Mouse (Mus musculus): ENCODE data around the gene Mbtps1.

Mbtps1 gene

DNA sequence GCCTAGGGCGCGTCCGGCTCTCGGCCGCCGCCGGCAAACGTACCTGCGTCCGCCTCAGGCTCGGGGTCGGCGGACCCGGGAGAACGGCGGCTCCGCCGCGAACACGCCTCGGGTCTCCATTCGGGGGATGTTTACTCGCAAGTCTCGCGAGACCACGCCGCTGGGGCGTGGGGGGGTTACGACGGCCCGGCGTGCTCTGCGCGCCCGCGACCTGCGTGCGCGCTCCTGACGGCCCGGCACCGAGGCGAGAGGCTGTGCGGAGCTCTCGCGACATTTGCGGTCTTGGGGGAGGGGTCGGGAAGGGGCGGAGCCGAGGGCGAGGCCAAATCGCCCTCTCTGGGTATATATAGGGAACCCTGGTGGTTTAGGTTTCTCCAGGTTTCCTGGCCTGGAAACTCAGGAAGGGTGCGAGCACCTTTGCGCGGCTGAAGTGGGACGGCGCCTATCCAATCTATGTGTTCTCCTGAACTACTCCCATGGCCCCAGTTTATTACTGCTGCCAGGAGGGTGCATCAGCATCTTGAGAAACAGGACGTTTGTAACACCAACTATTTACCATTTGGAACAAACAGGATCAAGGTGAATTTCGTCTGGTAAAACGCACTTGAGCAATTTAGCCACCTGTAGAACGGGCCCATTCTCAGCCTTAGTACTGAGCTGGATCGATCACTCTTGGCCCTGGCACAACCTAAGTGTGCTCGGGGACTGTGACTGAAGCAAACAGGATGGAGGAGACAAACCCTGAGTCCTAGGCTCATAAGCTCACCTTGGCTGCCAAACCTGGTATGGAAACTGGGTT is at the start of gene Mbtps1:
Gene Mbtps1 (minus strand): TSS at position 133 of the 799 bp plus-strand sequence.
- peak; percentile 90 for ATAC-seq (ENCODE audit: insufficient number of reproducible peaks, low FRiP score, low TSS enrichment)

DNA sequence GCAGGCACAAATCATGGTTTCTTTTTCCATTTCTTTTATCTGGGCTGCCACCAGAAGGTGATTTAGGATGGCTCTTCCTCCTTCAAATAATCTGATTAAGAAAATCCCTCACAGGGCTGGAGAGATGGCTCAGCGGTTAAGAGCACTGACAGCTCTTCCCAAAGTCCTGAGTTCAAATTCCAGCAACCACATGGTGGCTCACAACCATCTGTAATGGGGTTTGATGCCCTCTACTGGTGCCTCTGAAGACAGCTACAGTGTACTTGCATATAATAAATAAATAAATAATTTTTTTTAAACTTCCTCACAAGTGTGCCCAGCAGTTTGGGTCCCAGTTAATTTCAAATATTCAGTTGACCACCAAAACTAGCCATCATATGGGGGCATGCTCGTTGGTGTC is 47.7 kb upstream of the Mbtps1 start:
- no peak for ATAC-seq (ENCODE audit: insufficient number of reproducible peaks, low FRiP score, low TSS enrichment)

DNA sequence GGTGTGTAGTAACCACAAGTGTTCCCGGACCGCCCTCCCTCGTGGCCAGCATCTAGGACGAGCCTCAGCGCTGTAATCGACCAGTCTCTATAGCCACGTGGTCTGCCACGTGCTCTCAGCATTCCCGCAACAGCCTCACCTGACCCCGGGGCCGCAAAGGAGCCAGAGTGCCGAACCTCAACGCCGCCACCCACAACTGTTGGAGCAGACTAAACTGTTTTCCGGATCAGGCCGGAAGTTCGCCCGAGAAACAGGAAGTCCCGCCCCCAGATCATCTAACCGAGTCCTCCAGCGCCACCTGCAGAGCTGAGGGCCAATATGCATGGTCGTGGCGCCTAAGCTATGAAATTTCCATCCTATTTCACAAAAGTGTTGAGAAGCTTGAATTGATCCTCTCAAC is 46.5 kb upstream of the Mbtps1 start, which contains the start of gene Taf1c:
Gene Taf1c (minus strand): TSS at position 227 of the 400 bp plus-strand sequence.
- peak; percentile 80 for ATAC-seq (ENCODE audit: insufficient number of reproducible peaks, low FRiP score, low TSS enrichment)

DNA sequence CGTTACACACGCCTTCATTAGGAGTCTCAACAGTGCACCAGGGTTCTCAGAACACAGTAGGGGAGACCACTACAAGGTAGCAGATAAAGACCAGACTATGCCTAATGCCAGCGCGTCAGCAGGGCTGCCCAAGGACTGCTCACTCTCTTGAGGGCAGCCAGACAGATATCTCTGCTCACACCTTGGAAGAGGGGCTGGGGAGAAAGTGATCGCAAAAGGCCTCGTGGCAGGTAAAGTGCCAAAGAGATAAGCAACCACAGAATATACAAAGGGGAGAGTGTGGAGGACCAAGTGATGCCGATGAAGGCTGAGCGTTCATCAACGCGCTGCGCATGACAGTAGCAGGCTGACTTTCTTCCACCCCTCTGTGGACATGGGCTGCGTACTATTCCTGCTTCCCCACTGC is 45.9 kb upstream of the Mbtps1 start:
- no peak for ATAC-seq (ENCODE audit: insufficient number of reproducible peaks, low FRiP score, low TSS enrichment)

DNA sequence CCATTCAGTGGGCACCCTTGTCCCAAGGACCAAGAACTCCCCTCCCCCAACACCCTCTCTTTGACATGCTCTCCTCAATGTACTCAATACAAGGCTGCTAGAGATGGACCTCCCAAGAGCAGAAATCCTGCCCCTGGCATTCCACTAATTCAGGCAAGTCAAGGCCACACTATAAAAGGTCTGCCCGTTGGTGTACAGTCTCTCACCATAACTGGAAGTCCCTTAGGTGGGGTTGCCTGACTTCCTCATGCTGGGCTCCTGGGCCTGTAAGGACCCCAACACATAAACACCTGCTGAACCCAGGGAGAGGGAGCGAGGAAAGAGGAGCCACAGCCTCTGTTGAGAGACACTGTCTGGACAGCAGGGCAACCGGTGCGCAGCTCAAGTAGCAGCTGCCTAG is 45.2 kb upstream of the Mbtps1 start:
- no peak for ATAC-seq (ENCODE audit: insufficient number of reproducible peaks, low FRiP score, low TSS enrichment)

DNA sequence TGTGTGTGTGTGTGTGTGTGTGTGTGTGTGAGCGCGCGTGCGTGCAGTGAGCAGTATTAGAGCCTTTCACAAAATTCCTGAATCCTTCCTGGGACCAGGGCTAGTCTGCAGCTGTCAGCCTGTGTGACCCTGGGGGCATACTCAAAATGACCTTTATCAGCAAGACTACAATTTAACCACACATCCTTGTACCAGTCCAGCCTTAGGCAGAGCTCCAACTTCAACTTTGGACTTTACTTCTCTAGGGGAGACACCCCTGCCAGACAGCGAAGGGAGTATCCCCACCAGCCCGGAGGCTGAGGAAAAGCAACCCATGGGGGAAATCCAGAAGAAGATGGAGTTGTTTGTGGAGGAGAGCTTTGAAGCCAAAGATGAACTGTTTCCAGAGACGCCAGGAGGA is 32.9 kb upstream of the Mbtps1 start:
- ATAC-seq (ENCODE audit: insufficient number of reproducible peaks, low FRiP score, low TSS enrichment) = no peak

DNA sequence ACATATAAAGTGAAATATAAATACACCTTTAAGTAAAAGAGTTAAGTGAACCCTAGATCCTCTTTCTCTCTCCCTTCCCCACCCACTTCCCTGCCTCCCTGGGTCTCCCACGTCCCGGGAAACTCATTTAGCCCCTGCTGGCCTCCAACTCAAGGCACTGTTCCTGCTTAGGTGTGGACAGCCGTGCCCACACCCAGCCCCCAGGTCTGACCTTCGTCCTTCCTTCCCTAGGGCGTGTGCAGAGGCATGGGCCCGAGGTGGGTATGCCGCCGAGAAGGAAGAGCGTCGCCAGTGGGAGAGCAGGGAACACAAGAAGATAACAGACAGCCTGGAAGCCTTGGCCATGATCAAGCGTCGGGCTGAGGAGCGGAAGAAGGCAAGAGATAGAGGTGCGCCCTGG is 31.8 kb upstream of the Mbtps1 start:
- no peak for ATAC-seq (ENCODE audit: insufficient number of reproducible peaks, low FRiP score, low TSS enrichment)

DNA sequence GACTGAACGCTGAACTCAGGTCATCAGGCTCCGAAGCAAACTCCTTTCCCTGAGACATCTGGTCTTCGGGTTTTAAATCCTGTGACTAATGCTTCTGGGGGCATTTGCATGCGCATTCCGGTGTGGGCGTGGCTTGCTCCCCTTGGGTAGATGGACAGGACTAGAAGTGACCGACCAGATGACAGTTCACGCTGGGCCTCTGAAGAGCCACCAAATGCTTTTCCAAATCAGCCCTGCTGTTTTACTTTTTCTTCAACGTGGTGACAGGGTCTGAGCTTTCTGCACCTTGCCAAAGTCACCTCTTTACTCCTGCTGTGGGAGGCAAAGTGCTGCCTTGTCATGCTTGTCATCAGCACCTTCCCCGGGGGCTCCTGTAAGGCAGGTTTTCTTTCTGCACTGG is 30.3 kb upstream of the Mbtps1 start:
- ATAC-seq (ENCODE audit: insufficient number of reproducible peaks, low FRiP score, low TSS enrichment) = no peak

DNA sequence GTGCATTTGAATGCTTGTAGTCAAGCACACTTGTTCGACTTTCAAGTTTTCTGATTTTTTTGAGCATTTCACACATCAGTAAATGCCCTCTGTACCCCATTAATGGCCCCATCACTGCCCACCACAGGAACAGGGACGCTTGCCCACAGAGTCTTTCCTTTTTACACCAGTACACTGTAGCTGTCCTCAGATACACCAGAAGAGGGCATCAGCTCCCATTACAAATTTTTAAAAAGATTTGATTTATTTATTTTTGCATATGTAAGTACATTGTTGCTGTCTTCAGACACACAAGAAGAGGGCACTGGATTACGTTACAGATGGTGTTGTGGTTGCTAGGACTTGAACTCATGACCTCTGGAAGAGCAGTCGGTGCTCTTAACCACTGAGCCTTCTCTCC is 29.8 kb upstream of the Mbtps1 start:
- no peak for ATAC-seq (ENCODE audit: insufficient number of reproducible peaks, low FRiP score, low TSS enrichment)

DNA sequence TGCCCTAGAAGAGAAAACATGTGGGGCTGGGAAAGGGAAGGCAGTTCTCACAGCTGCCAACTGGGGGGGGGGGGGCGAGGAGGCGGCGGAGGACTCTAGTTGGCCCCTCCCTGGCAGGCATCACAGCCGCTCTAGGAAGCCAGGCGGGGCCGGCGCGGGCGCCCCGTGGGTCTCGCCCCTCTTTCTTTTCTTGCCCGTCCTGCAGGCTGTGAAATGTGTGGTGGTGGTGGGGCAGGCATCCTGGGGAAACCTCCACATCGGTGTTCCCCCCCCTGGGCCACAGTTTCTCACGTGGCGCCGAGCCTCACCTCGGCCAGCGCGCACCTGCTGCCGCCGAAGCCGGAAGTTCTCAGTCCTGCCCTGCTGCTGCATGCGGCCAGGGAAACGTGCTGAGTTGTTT is 27.4 kb upstream of the Mbtps1 start:
- no peak for ATAC-seq (ENCODE audit: insufficient number of reproducible peaks, low FRiP score, low TSS enrichment)

DNA sequence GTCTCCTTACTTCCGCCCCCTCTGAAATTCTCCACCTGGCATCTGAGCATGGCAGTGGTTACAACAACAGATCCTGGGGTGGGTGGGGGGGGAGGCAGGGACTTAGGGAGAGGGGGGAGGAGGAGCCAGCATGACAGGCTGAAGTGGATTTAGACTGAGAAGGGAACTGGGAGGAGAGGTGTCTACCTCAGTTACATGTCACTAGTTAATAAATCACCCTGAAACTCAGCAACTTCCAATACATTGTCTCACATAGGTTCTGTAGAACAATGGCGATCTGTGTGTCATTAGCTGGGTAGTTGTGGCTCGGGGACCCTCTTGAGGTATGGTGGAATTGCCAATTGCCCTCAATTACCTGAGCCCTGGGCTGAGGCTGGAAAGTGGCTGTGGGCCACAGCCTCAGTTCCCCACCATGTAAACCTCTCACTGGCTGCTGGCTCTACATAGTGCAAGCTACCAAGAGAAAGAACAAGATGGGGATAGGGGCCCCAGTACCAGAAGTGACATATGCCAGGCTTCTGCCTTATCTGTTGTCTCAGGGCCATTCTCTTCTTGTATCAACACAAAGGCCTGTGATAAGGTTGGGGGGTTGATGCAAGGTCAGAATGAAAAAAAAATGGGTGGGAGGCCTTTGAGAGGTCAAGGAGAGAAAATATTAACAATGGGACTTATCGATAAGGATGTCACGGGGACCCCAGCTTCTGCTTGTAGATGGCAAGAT is 22.1 kb upstream of the Mbtps1 start:
- ATAC-seq (ENCODE audit: insufficient number of reproducible peaks, low FRiP score, low TSS enrichment) = no peak

DNA sequence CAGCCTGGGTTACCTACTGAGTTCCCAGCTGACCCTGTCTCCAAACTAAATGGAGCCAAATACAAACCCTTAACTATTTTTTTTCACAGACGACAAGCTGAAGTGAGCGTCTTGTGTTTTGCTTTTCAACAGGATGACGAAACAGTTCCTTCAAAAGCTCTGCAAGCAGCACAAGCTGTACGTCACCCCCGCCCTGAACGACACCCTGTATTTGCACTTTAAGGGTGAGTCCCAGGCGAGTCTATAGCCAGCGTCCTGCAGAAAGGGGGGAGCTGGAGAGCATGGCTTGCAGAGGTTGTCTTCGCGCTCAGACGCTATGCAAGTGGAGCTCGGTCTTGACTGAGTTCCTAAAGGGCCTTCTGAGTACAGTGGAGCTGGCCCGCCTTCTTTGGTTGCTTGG is 20.6 kb upstream of the Mbtps1 start:
- ATAC-seq (ENCODE audit: insufficient number of reproducible peaks, low FRiP score, low TSS enrichment) = no peak

DNA sequence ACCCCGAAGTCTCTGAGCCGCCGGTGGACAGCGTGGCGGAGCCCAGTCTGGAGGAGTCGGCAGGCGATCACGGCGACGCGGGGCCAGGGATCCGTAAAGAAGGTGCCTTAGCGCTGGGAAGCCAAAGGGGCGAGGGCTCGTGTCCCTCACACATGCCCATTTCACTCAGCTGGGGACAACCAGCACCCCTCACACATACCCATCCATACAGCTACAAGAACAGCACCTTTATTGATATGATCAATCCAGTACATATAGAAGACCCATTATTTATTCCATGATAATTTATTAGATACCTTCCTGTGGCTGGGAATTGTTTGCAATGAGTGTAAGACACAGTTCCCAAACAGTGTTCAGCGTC is 16.8 kb upstream of the Mbtps1 start:
- no peak for ATAC-seq (ENCODE audit: insufficient number of reproducible peaks, low FRiP score, low TSS enrichment)

DNA sequence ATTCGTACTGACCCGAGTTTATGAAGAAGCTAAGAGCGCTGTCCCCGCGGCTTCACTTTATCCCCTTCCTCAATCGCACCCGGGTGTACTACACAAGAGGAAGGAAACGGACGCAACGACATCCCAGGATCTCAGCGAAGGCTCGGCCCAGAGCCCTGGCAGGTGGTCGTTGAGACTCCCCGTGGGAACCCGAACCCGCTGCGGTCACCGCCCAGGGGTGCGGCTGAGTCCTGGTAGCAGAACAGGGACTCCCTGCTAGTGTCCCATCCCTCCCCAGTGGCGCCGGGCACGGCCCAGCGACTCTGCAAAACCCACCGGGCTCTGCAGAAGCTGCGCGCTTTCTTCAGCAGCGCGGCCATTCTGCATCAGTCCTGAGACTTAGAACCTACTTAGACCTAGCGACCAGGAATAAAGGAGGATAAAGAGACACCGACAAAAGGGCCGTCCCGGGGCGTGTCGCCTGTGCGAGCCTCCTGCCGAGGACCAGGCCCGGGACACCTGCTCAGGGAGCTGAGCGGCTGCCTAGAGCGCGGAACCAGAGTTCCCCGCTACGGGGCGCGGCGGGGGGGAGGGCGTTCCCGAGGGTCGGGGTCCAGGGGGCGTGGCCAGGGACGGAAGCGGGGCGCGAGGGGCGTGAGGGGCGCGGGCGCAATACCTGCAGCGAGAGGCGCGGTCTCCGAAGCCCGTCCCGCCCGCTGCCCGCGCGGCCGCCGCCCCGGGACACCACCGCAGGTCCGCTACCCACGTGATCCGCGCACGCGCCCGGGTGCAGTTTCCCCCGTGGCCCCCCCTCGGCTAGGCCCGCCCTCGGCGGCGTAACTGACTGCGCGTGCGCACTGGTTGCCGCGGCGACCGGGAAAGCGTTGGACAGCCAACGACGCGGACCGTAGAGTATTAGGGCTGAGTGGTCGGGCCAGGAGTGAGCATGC is 16.2 kb upstream of the Mbtps1 start, which contains the start of the genes Hsdl1 and Dnaaf1:
Gene Hsdl1 (minus strand): TSS at position 747 of the 929 bp plus-strand sequence.
Gene Dnaaf1 (plus strand): TSS at position 799 of the 929 bp plus-strand sequence.
- ATAC-seq (ENCODE audit: insufficient number of reproducible peaks, low FRiP score, low TSS enrichment) = peak; percentile 83

DNA sequence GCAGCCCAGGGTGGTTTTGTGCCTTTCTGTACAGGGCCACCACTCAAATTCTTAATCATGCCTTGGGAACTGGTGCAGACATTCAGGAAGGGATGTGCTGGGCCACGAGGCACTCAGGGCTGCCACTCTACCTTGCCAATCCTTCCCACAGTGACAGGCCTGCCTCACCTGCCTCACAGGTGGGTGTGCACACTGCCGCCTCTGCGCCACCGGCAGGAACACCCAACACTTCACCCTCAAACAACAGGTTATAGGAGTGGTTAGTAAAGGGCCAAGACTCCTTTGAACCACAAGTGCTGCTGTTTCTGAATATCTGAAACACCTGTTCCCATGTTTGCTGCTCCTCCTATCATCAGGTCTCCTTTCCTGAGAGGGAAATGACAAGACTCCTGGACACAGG is 13.9 kb upstream of the Mbtps1 start:
- no peak for ATAC-seq (ENCODE audit: insufficient number of reproducible peaks, low FRiP score, low TSS enrichment)

DNA sequence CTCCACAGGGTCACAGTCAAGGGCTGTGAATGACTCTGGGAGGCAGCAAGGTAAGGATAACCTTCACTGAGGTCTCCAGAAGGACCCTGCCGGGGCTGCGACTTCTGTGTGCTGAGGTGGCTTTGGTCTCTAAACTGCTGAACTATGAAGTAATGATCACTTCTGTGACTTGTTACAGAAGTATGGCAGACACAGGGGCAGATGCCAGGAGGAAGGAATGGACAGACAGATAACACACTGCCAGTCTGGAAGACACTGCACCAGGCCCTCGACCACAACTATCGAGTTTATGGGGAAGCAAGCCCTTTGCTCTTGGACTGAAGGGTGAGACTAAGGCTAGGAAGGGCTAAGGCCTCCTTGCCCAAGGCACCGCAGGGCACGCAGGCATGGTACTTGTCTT is 12.6 kb upstream of the Mbtps1 start:
- no peak for ATAC-seq (ENCODE audit: insufficient number of reproducible peaks, low FRiP score, low TSS enrichment)

DNA sequence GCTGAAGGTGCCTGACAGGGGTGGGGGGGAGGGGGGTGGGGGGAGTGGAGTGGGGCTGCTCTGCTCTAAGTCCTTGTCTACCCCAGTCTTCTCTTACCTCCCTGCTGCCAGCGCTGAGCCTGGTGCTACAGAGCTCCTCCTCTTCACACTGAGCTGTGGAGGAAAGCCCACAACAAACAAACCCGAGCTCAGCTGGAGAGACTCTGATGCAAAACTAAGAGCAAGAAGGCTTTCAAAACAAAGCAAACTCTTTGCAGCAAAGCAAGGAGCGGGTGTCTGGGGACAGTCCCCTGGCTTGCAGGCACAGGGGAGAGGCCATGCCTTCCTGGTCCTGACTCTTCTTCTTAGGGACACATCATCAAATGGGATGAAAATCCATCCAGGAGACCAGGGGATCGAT is 11.3 kb upstream of the Mbtps1 start:
- ATAC-seq (ENCODE audit: insufficient number of reproducible peaks, low FRiP score, low TSS enrichment) = no peak

DNA sequence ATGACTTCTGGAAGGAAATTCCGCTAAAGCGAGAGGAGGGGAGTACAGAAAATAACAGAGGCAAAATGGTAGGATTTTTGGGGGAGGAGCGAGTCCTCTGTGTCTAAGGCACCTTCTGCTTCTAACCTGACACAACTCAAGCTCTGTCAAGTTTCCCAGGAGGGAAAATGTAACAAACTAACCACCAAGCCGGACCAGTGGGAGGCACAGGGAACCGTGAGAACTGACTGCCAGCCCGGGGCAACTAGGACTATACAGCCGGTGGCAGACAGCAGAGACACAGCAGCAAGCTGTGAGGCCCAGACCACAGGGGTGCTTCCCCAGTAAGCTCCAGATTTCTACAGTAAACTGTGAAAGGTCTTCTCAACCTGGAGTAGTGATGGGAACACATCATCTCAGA is 10.4 kb upstream of the Mbtps1 start:
- ATAC-seq (ENCODE audit: insufficient number of reproducible peaks, low FRiP score, low TSS enrichment) = no peak

DNA sequence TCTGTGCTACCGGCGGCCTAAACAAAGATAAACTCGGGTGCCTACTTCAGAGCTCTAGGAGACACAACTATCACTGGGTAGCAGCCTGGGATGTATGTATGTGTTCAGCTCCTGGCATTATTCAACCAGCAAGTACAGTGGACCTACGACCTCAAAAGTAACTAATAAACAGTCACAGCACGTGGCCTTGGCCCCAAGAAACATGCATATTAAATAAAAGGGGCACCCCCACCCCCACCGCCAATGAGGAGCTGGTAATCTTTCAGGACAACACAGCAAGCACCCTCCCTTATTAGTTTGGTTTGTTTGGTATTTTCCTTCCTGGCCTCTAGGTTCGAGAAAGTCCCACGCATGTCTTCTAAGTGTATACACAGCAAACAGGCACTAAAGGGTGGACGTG is 9.7 kb upstream of the Mbtps1 start:
- no peak for ATAC-seq (ENCODE audit: insufficient number of reproducible peaks, low FRiP score, low TSS enrichment)

DNA sequence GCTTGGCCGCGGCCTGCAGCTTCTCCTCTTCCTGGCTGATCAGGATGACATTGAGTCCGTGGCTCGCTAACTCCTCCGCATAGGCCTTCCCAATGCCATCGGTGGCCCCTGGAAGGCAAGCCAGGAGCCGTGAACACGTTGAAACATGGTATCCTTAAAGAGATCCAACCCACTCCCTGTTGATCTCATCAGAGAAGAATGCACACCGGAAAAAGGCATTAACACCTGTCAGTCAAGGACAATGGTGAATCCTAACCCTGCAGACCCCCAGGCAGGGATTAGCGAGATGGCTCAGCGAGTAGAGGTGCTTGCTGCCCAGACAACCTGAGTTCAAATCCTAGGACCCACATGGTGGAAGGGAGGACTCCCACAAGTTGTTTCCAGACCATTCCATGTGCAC is 7.8 kb upstream of the Mbtps1 start:
- ATAC-seq (ENCODE audit: insufficient number of reproducible peaks, low FRiP score, low TSS enrichment) = no peak

DNA sequence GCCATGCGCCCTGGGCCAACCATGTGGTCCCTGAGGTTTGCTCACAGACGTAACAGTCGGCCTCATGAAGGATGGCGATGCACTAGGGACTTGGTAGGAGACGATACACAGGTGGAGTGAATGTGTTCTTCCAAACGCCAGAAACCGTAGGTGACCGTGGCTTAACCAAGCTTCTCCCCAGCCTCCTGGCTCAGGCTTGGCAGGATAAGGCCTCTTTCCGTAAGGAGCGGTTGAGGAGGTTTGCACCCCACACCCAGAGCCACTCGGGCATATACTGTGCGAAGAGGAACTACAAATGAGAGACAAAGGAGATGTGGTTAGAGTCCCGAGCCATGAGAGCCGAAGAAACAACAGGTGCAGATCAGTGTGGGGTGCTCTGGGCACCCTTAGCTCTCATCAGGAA is 5.3 kb upstream of the Mbtps1 start:
- ATAC-seq (ENCODE audit: insufficient number of reproducible peaks, low FRiP score, low TSS enrichment) = no peak
